Comparison of ENCODE assay signal across 10 mouse cellular contexts in genomic region chr2:27209816-27210215, GRCm38 (mm10). TPM values are rescaled to one million over a fixed set of nuclear protein-coding genes. Genes with fewer than 3 reads are reported as not detected.
DNase-seq lines count a peak whose midpoint lies in the region; ATAC-seq and TF ChIP-seq lines count a peak whose summit lies in the region.
"Had no signal": no experiment of that assay in that cellular context is flagged by ENCODE, and none has a peak within 500 bp of the region (broad histone marks: within the 10 kb centered on the region; RNA-seq: fewer than 3 reads in every experiment).

No protein-coding gene starts in this region.

- H3K27me3 ChIP-seq in lung, embryonic 16.5 days (ENCODE audit: control insufficient read depth, insufficient read depth, low read depth, low read length), result no peaks in the 10 kb centered on the region
- H3K27me3 ChIP-seq in midbrain, postnatal 0 days (ENCODE audit: insufficient read depth, low read length), result no peaks in the 10 kb centered on the region
- no peaks in the 10 kb centered on the region for H3K27me3 ChIP-seq in forebrain, embryonic 13.5 days
- H3K27me3 ChIP-seq: liver, embryonic 13.5 days had no signal

- H3K36me3 ChIP-seq in lung, embryonic 16.5 days (ENCODE audit: control insufficient read depth, insufficient read depth, low read length), result no peaks in the 10 kb centered on the region
- no peaks in the 10 kb centered on the region for H3K36me3 ChIP-seq in midbrain, postnatal 0 days (ENCODE audit: insufficient read depth, low read length)
- no peaks in the 10 kb centered on the region for H3K36me3 ChIP-seq in forebrain, embryonic 13.5 days (ENCODE audit: poor library complexity, severe bottlenecking)

- no peak overlapping the region for H3K27ac ChIP-seq in lung, embryonic 16.5 days (ENCODE audit: low read length)
- H3K27ac ChIP-seq in midbrain, postnatal 0 days (ENCODE audit: low read depth, low read length), result no peak overlapping the region
- H3K27ac ChIP-seq in forebrain, embryonic 13.5 days, result no peak overlapping the region
- H3K27ac ChIP-seq: liver, embryonic 13.5 days had no signal

- 33% methylated on average over 5 of the region's 5 CpGs for WGBS in lung, embryonic 16.5 days
- 77% methylated on average over 5 of the region's 5 CpGs for WGBS in midbrain, postnatal 0 days
- whole genome bisulfite sequencing in forebrain, embryonic 13.5 days, result 71% methylated on average over 5 of the region's 5 CpGs

- 0 out of 2 replicates have a peak, but pooled peaks have one; percentile 17 for ATAC-seq in lung, embryonic 16.5 days (ENCODE audit: low read depth)
- ATAC-seq in midbrain, postnatal 0 days (ENCODE audit: low FRiP score), result no peak
- no peak for ATAC-seq in forebrain, embryonic 13.5 days

- no peak overlapping the region for H3K4me3 ChIP-seq in lung, embryonic 16.5 days (ENCODE audit: low read length)
- H3K4me3 ChIP-seq in midbrain, postnatal 0 days (ENCODE audit: low read depth, low read length), result no peak overlapping the region
- no peak overlapping the region for H3K4me3 ChIP-seq in forebrain, embryonic 13.5 days
- H3K4me3 ChIP-seq: liver, embryonic 13.5 days had no signal

- H3K4me1 ChIP-seq in lung, embryonic 16.5 days (replicated peaks; ENCODE audit: control insufficient read depth, insufficient read depth, low read length), result peaks cover 31% of the 10 kb centered on the region
- no peaks in the 10 kb centered on the region; the same call in 1 of the 2 replicates for H3K4me1 ChIP-seq in midbrain, postnatal 0 days (ENCODE audit: insufficient read depth, low read length)
- H3K4me1 ChIP-seq in forebrain, embryonic 13.5 days, result no peaks in the 10 kb centered on the region

- no peak overlapping the region for H3K4me2 ChIP-seq in lung, embryonic 16.5 days (ENCODE audit: low read depth, low read length)
- no peak overlapping the region for H3K4me2 ChIP-seq in midbrain, postnatal 0 days (ENCODE audit: low read depth, low read length, poor library complexity, severe bottlenecking)
- H3K4me2 ChIP-seq in forebrain, embryonic 13.5 days, result no peak overlapping the region
- H3K4me2 ChIP-seq: liver, embryonic 13.5 days had no signal

- no peaks in the 10 kb centered on the region for H3K9me3 ChIP-seq in lung, embryonic 16.5 days (ENCODE audit: control insufficient read depth, low read length)
- no peaks in the 10 kb centered on the region for H3K9me3 ChIP-seq in midbrain, postnatal 0 days (ENCODE audit: low read length)
- H3K9me3 ChIP-seq in forebrain, embryonic 13.5 days (replicated peaks), result no peaks in the 10 kb centered on the region
- H3K9me3 ChIP-seq: liver, embryonic 13.5 days had no signal

- no peak for DNase-seq in lung, postnatal 25 days (ENCODE audit: low spot score)
- DNase-seq in heart, adult 8-10 months (ENCODE audit: low spot score), result peak; percentile 53
- DNase-seq in kidney, postnatal 4 days, result peak; percentile 19 to 52
- DNase-seq in thymus, postnatal 4 days, result peak; percentile 74
- no peak for DNase-seq in midbrain, postnatal 0 days (ENCODE audit: low spot score)
- no peak for DNase-seq in retina, embryonic 14.5 days (ENCODE audit: low spot score)

- TF ChIP-seq CTCF in midbrain, postnatal 0 days (IDR thresholded peaks at IDR 0.05), result no peak

- H3K9ac ChIP-seq in lung, embryonic 16.5 days (ENCODE audit: low read length), result no peak overlapping the region; the same call in 1 of the 2 replicates
- H3K9ac ChIP-seq in midbrain, postnatal 0 days (replicated peaks; ENCODE audit: low read length, poor library complexity, severe bottlenecking), result no peak overlapping the region
- no peak overlapping the region for H3K9ac ChIP-seq in forebrain, embryonic 13.5 days
- H3K9ac ChIP-seq: liver, embryonic 13.5 days had no signal

RNA-seq across cellular contexts. Expression of gene Sardh, which starts 38.3 kb away (rescaled TPM):
- 24.3 and 32.0 TPM in 2 replicates for polyA plus RNA-seq in lung, embryonic 16.5 days (2015; fragmentation: Nextera tagmentation; extraction: Ambion mirVana)
- total RNA-seq in heart, adult 8-10 months (2022), result 10 to 100 TPM in 2 of 4 experiments, 1 to 10 TPM in 2; 3.5 to 13.3 (median 7.6) TPM
- 9.5 and 11.8 TPM in 2 replicates for total RNA-seq in midbrain, postnatal 0 days (2014; rRNA removed)
- 7.4 and 8.9 TPM in 2 replicates for polyA plus RNA-seq in midbrain, postnatal 0 days (2015; fragmentation: Nextera tagmentation; extraction: Ambion mirVana)
- 2.1 and 2.4 TPM in 2 replicates for polyA plus RNA-seq in forebrain, embryonic 13.5 days (2015; fragmentation: Nextera tagmentation; extraction: Ambion mirVana)

RNA-seq across cellular contexts. Expression of gene Dbh, which starts 44.8 kb away (rescaled TPM):
- polyA plus RNA-seq in lung, embryonic 16.5 days (2015; fragmentation: Nextera tagmentation; extraction: Ambion mirVana), result 0.54 and 0.84 TPM in 2 replicates
- total RNA-seq in heart, adult 8-10 months (2022), result 1 to 10 TPM; 1.5 to 3.4 (median 1.8) TPM
- 4.2 and 12.3 TPM in 2 replicates for total RNA-seq in midbrain, postnatal 0 days (2014; rRNA removed)
- 0.21 and 0.45 TPM in 2 replicates for polyA plus RNA-seq in midbrain, postnatal 0 days (2015; fragmentation: Nextera tagmentation; extraction: Ambion mirVana)
- polyA plus RNA-seq in forebrain, embryonic 13.5 days (2015; fragmentation: Nextera tagmentation; extraction: Ambion mirVana), result not detected in 2 replicates
- total RNA-seq: gastrocnemius, adult 8-10 months had no signal

Comparison
In these comparisons a context has a peak if more than half of its experiments do, and no peak if none do; other contexts are left out.
1. DNase-seq: peak in heart, adult 8-10 months (single experiment), kidney, postnatal 4 days (2 of 2) and thymus, postnatal 4 days (single experiment); none in lung, postnatal 25 days (single experiment), midbrain, postnatal 0 days (single experiment) and retina, embryonic 14.5 days (single experiment).